In the genomic region with DNA sequence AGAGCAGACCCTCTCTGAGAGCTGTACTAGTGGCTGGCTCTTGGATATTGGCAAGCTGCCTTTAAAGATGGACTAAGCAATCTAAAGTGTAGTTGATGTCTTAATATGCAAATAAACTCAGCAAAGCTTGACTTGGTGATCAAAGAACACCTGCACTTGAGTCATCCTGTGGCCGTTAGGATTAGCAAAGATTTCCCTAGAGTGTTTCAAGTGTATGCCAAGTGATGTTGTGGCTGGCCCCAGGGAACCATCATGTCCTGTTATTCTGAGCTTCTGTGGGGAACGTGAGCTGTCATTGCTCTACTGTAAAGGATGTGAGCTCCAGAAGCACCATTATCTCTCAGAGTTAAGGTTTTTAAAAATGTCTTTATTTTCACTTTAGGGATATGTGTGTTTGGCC, we compare ENCODE assay signal across 26 mouse cellular contexts.
DNase-seq lines count a peak whose midpoint lies in the region; ATAC-seq and TF ChIP-seq lines count a peak whose summit lies in the region.
"Had no signal": no experiment of that assay in that cellular context is flagged by ENCODE, and none has a peak within 500 bp of the region (broad histone marks: within the 10 kb centered on the region; RNA-seq: fewer than 3 reads in every experiment).

No protein-coding gene starts in this region.

- DNase-seq in liver, postnatal 0 days, result peak; percentile 17
- DNase-seq in B cell, adult 2 months, result peak; percentile 39 to 50
- DNase-seq in skeletal muscle tissue, adult 2 months (ENCODE audit: low read depth, low spot score), result peak; percentile 0
- no peak for DNase-seq in kidney, postnatal 36 days
- DNase-seq in stomach, postnatal 0 days (ENCODE audit: low spot score), result no peak
- DNase-seq: adrenal gland, adult 8-10 months; adrenal gland, postnatal 14 days; adrenal gland, postnatal 36 days; cerebellum, adult 11 months; cerebellum, adult 18-20 months; cerebellum, adult 8-10 months; cerebellum, adult 9-11 months; cerebellum, postnatal 14 days; cerebellum, postnatal 36 days; embryo, embryonic 11 days had no signal

- H3K4me3 ChIP-seq in liver, postnatal 0 days (ENCODE audit: low read depth, low read length), result no peak overlapping the region
- no peak overlapping the region for H3K4me3 ChIP-seq in liver, embryonic 12.5 days
- no peak overlapping the region for H3K4me3 ChIP-seq in stomach, postnatal 0 days (ENCODE audit: low read depth, low read length)
- H3K4me3 ChIP-seq: embryonic facial prominence, embryonic 13.5 days; embryonic facial prominence, embryonic 15.5 days; erythroblast, embryonic 14.5 days; forebrain, embryonic 10.5 days; forebrain, embryonic 12.5 days had no signal

- H3K4me1 ChIP-seq in liver, postnatal 0 days (ENCODE audit: insufficient read depth), result no peaks in the 10 kb centered on the region
- H3K4me1 ChIP-seq in liver, embryonic 12.5 days, result no peaks in the 10 kb centered on the region
- no peaks in the 10 kb centered on the region for H3K4me1 ChIP-seq in stomach, postnatal 0 days (replicated peaks; ENCODE audit: control insufficient read depth, insufficient read depth)
- H3K4me1 ChIP-seq: embryonic facial prominence, embryonic 13.5 days; embryonic facial prominence, embryonic 15.5 days; forebrain, embryonic 10.5 days; forebrain, embryonic 12.5 days had no signal

- H3K9ac ChIP-seq in liver, postnatal 0 days (replicated peaks), result no peak overlapping the region
- H3K9ac ChIP-seq in liver, embryonic 12.5 days, result no peak overlapping the region
- no peak overlapping the region for H3K9ac ChIP-seq in stomach, postnatal 0 days (ENCODE audit: low read length)
- H3K9ac ChIP-seq: embryonic facial prominence, embryonic 13.5 days; embryonic facial prominence, embryonic 15.5 days; forebrain, embryonic 12.5 days had no signal

- no peak overlapping the region for H3K4me2 ChIP-seq in liver, postnatal 0 days (ENCODE audit: low read depth, low read length)
- no peak overlapping the region for H3K4me2 ChIP-seq in liver, embryonic 12.5 days
- H3K4me2 ChIP-seq in stomach, postnatal 0 days (replicated peaks; ENCODE audit: low read depth), result no peak overlapping the region
- H3K4me2 ChIP-seq: embryonic facial prominence, embryonic 13.5 days; embryonic facial prominence, embryonic 15.5 days; forebrain, embryonic 12.5 days had no signal

- no peaks in the 10 kb centered on the region for H3K27me3 ChIP-seq in liver, postnatal 0 days (ENCODE audit: insufficient read depth, low read length)
- no peaks in the 10 kb centered on the region for H3K27me3 ChIP-seq in liver, embryonic 12.5 days (replicated peaks)
- H3K27me3 ChIP-seq in stomach, postnatal 0 days (ENCODE audit: control insufficient read depth, insufficient read depth, low read length), result no peaks in the 10 kb centered on the region
- H3K27me3 ChIP-seq: embryonic facial prominence, embryonic 13.5 days; embryonic facial prominence, embryonic 15.5 days; forebrain, embryonic 12.5 days had no signal

- TF ChIP-seq CTCF in liver, postnatal 0 days (IDR thresholded peaks at IDR 0.05; ENCODE audit: low read depth), result no peak
- TF ChIP-seq CTCF in stomach, postnatal 0 days (IDR thresholded peaks at IDR 0.05; ENCODE audit: low read depth), result no peak

- H3K9me3 ChIP-seq in liver, postnatal 0 days (ENCODE audit: low read length), result no peaks in the 10 kb centered on the region
- H3K9me3 ChIP-seq in liver, embryonic 12.5 days (replicated peaks), result no peaks in the 10 kb centered on the region
- H3K9me3 ChIP-seq in stomach, postnatal 0 days (ENCODE audit: control insufficient read depth, low read length), result no peaks in the 10 kb centered on the region
- H3K9me3 ChIP-seq: embryonic facial prominence, embryonic 13.5 days; embryonic facial prominence, embryonic 15.5 days; forebrain, embryonic 10.5 days; forebrain, embryonic 12.5 days; G1E had no signal

- no peak overlapping the region for H3K27ac ChIP-seq in liver, postnatal 0 days (ENCODE audit: low read depth)
- H3K27ac ChIP-seq in liver, embryonic 12.5 days, result no peak overlapping the region
- H3K27ac ChIP-seq in stomach, postnatal 0 days (replicated peaks), result no peak overlapping the region
- H3K27ac ChIP-seq: embryonic facial prominence, embryonic 13.5 days; embryonic facial prominence, embryonic 15.5 days; forebrain, embryonic 10.5 days; forebrain, embryonic 12.5 days had no signal

- TF ChIP-seq EP300 in liver, postnatal 0 days (IDR thresholded peaks at IDR 0.05; ENCODE audit: low read depth), result no peak
- TF ChIP-seq EP300 in stomach, postnatal 0 days (optimal IDR thresholded peaks at IDR 0.05), result no peak

- 39% methylated on average over 2 of the region's 2 CpGs for WGBS in liver, postnatal 0 days (ENCODE audit: insufficient replicate concordance)
- WGBS in liver, embryonic 12.5 days (ENCODE audit: insufficient replicate concordance), result 44% methylated on average over 2 of the region's 2 CpGs
- WGBS in stomach, postnatal 0 days, result 50% methylated on average over 2 of the region's 2 CpGs

- ATAC-seq in liver, postnatal 0 days, result peak; percentile 38
- no peak for ATAC-seq in liver, embryonic 12.5 days
- no peak for ATAC-seq in stomach, postnatal 0 days (ENCODE audit: low FRiP score, low TSS enrichment)
- ATAC-seq: activated CD4-positive, CD25-positive, alpha-beta regulatory T cell, adult 4 months; forebrain, embryonic 14.5 days; forebrain, embryonic 16.5 days; Patski had no signal

- no peaks in the 10 kb centered on the region for H3K36me3 ChIP-seq in liver, postnatal 0 days (replicated peaks; ENCODE audit: insufficient read depth, low read length)
- H3K36me3 ChIP-seq in liver, embryonic 12.5 days, result no peaks in the 10 kb centered on the region
- no peaks in the 10 kb centered on the region for H3K36me3 ChIP-seq in stomach, postnatal 0 days (ENCODE audit: control insufficient read depth, insufficient read depth, low read length)
- H3K36me3 ChIP-seq: embryonic facial prominence, embryonic 13.5 days; embryonic facial prominence, embryonic 15.5 days; forebrain, embryonic 10.5 days; forebrain, embryonic 12.5 days; G1E had no signal

Comparison
In these comparisons a context has a peak if more than half of its experiments do, and no peak if none do; other contexts are left out.
1. DNase-seq: peak in liver, postnatal 0 days (single experiment), B cell, adult 2 months (2 of 2) and skeletal muscle tissue, adult 2 months (single experiment); none in kidney, postnatal 36 days (0 of 2) and stomach, postnatal 0 days (single experiment).